Mouse (Mus musculus): ENCODE results near the gene Pls1. TPM values are rescaled to one million over a fixed set of nuclear protein-coding genes. Genes with fewer than 3 reads are reported as not detected.

Pls1 gene
- polyA plus RNA-seq, 1 experiment = 0.61 TPM

DNA sequence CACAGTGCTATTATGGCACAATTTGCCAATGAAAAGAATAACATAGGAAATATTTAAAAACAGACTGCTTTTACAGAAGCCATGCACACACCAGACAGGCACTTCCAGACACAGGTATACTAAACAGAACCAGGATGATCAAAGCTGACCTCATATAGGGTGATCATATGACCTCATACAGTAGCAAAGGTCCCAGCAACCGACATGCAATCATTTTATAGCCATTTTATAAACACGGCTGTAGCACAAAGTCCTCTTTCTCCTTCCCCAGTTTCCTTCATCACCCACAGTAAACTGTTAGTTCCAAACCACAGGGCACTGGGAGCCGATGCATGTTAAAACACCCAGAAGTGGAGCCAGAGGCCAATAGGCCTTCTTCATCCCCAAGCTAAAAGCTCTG, 5.7 kb downstream of the Pls1 start:
- Histone ChIP-seq H3K4me1 (ENCODE audit: control insufficient read depth, insufficient read depth, low read length) (no peaks in the 10 kb centered on the region), H3K27ac (ENCODE audit: insufficient read depth, low read length) (no peak overlapping the region), H3K4me3 (ENCODE audit: insufficient read depth, low read length) (no peak overlapping the region)
- no peak for TF ChIP-seq POLR2A (IDR thresholded peaks at IDR 0.05; ENCODE audit: low read depth, low read length)
- no peak for TF ChIP-seq CTCF (IDR thresholded peaks at IDR 0.05; ENCODE audit: borderline replicate concordance, insufficient read depth, low read length)

DNA sequence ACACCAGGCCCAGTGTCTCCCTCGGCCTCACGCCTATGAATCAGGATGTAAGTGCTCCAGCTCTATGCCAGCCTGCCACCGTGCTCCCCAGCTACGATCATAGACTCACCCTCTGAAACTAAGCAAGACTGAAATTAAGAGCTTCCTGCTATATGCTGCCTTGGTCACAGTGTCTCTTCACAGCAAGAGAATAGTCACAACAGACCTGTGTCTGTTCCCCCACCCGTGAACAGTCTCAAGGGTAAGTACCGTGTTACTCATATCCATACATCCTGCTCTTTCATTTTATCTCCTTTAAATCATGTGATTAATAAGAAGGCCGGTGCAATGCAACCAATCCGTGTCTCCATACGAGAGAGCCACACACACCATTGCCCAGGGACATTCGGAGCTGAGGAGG, 9.4 kb downstream of the Pls1 start:
- Histone ChIP-seq H3K4me1 (ENCODE audit: control insufficient read depth, insufficient read depth, low read length) (no peaks in the 10 kb centered on the region), H3K4me3 (ENCODE audit: insufficient read depth, low read length) (no peak overlapping the region), H3K27ac (ENCODE audit: insufficient read depth, low read length) (no peak overlapping the region)
- no peak for TF ChIP-seq POLR2A (IDR thresholded peaks at IDR 0.05; ENCODE audit: low read depth, low read length)
- TF ChIP-seq CTCF (IDR thresholded peaks at IDR 0.05; ENCODE audit: borderline replicate concordance, insufficient read depth, low read length) = no peak

- Histone ChIP-seq H3K27ac (ENCODE audit: insufficient read depth, low read length) (no peak overlapping the region), H3K4me1 (ENCODE audit: control insufficient read depth, insufficient read depth, low read length) (no peaks in the 10 kb centered on the region), H3K4me3 (ENCODE audit: insufficient read depth, low read length) (no peak overlapping the region)
- TF ChIP-seq CTCF (IDR thresholded peaks at IDR 0.05; ENCODE audit: borderline replicate concordance, insufficient read depth, low read length) (no peak), POLR2A (IDR thresholded peaks at IDR 0.05; ENCODE audit: low read depth, low read length) (no peak)
Measured at GRCm38 (mm10) chr9:95834799-95835198, 10.3 kb downstream of the Pls1 start.

- no peak overlapping the region for H3K27ac ChIP-seq (ENCODE audit: insufficient read depth, low read length)
- TF ChIP-seq CTCF (IDR thresholded peaks at IDR 0.05; ENCODE audit: borderline replicate concordance, insufficient read depth, low read length) (no peak), POLR2A (IDR thresholded peaks at IDR 0.05; ENCODE audit: low read depth, low read length) (no peak)
- H3K4me3 ChIP-seq (ENCODE audit: insufficient read depth, low read length) = no peak overlapping the region
- H3K4me1 ChIP-seq (ENCODE audit: control insufficient read depth, insufficient read depth, low read length) = no peaks in the 10 kb centered on the region
Measured at GRCm38 (mm10) chr9:95832758-95833157, 12.4 kb downstream of the Pls1 start.

DNA sequence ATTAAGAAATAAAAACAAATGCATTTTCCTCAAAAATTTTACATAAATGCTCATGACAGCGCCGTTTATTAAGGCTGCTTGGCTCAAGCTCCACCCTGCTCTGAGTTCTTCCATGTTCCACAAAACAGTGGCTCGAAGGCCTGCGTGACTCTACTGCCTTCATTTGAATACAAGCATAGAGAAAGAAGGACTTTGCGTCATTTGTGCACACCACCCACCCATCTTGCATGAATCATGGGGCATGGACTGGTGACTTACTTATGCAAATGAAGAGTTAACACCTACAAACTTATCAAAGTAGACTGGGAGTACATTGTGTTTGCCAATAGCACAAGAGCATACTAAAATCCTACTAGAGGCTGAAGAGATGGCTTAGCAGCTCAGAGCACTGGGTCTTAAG, 17.5 kb downstream of the Pls1 start:
- Histone ChIP-seq H3K27ac (ENCODE audit: insufficient read depth, low read length) (no peak overlapping the region), H3K4me3 (ENCODE audit: insufficient read depth, low read length) (no peak overlapping the region), H3K4me1 (ENCODE audit: control insufficient read depth, insufficient read depth, low read length) (no peaks in the 10 kb centered on the region)
- TF ChIP-seq POLR2A (IDR thresholded peaks at IDR 0.05; ENCODE audit: low read depth, low read length) (no peak), CTCF (IDR thresholded peaks at IDR 0.05; ENCODE audit: borderline replicate concordance, insufficient read depth, low read length) (no peak)

- TF ChIP-seq CTCF (IDR thresholded peaks at IDR 0.05; ENCODE audit: borderline replicate concordance, insufficient read depth, low read length) (no peak), POLR2A (IDR thresholded peaks at IDR 0.05; ENCODE audit: low read depth, low read length) (no peak)
- Histone ChIP-seq H3K4me1 (ENCODE audit: control insufficient read depth, insufficient read depth, low read length) (no peaks in the 10 kb centered on the region), H3K4me3 (ENCODE audit: insufficient read depth, low read length) (no peak overlapping the region), H3K27ac (ENCODE audit: insufficient read depth, low read length) (no peak overlapping the region)
Measured at GRCm38 (mm10) chr9:95822531-95822930, 22.6 kb downstream of the Pls1 start.

DNA sequence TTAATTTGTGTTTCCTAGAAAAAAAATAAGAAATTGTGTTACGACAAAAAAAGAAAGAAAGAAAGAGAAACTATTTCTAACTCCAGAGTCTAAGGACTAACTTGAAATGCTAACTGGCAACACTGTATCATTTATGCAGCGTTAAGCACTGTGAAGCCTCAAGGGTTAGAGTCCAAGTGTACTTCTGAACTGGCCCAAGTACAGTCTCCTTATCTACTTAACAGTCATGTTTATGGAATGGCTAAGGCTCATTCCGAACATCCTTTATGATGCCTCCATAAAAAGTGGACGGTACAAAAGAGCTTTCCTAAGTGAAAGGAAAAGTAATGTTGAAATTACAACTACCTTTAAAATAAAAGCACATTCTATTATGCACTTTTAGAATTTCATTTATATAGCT, 29.4 kb downstream of the Pls1 start:
- Histone ChIP-seq H3K4me1 (ENCODE audit: control insufficient read depth, insufficient read depth, low read length) (peaks cover 8% of the 10 kb centered on the region), H3K27ac (ENCODE audit: insufficient read depth, low read length) (no peak overlapping the region), H3K4me3 (ENCODE audit: insufficient read depth, low read length) (no peak overlapping the region)
- TF ChIP-seq CTCF (IDR thresholded peaks at IDR 0.05; ENCODE audit: borderline replicate concordance, insufficient read depth, low read length) = no peak
- no peak for TF ChIP-seq POLR2A (IDR thresholded peaks at IDR 0.05; ENCODE audit: low read depth, low read length)

GRCm38 (mm10) chr9:95815015-95815673, 30.0 kb downstream of the Pls1 start:
- Histone ChIP-seq H3K27ac (ENCODE audit: insufficient read depth, low read length) (no peak overlapping the region), H3K4me1 (ENCODE audit: control insufficient read depth, insufficient read depth, low read length) (peaks cover 8% of the 10 kb centered on the region), H3K4me3 (ENCODE audit: insufficient read depth, low read length) (no peak overlapping the region)
- TF ChIP-seq POLR2A (IDR thresholded peaks at IDR 0.05; ENCODE audit: low read depth, low read length) = no peak
- no peak for TF ChIP-seq CTCF (IDR thresholded peaks at IDR 0.05; ENCODE audit: borderline replicate concordance, insufficient read depth, low read length)

- no peak for TF ChIP-seq CTCF (IDR thresholded peaks at IDR 0.05; ENCODE audit: borderline replicate concordance, insufficient read depth, low read length)
- TF ChIP-seq POLR2A (IDR thresholded peaks at IDR 0.05; ENCODE audit: low read depth, low read length) = no peak
- peaks cover 8% of the 10 kb centered on the region for H3K4me1 ChIP-seq (ENCODE audit: control insufficient read depth, insufficient read depth, low read length)
- no peak overlapping the region for H3K4me3 ChIP-seq (ENCODE audit: insufficient read depth, low read length)
- H3K27ac ChIP-seq (ENCODE audit: insufficient read depth, low read length) = peak overlapping the region; percentile 88
Measured at GRCm38 (mm10) chr9:95813721-95814531, 31.2 kb downstream of the Pls1 start.

GRCm38 (mm10) chr9:95811817-95812216, 33.3 kb downstream of the Pls1 start:
- H3K27ac ChIP-seq (ENCODE audit: insufficient read depth, low read length) = no peak overlapping the region
- H3K4me3 ChIP-seq (ENCODE audit: insufficient read depth, low read length) = no peak overlapping the region
- TF ChIP-seq POLR2A (IDR thresholded peaks at IDR 0.05; ENCODE audit: low read depth, low read length) (no peak), CTCF (IDR thresholded peaks at IDR 0.05; ENCODE audit: borderline replicate concordance, insufficient read depth, low read length) (no peak)

More at GRCm38 (mm10) chr9:95811817-95812216, 33.3 kb downstream of the Pls1 start:
- H3K4me1 ChIP-seq (ENCODE audit: control insufficient read depth, insufficient read depth, low read length) = peaks cover 8% of the 10 kb centered on the region

Measured in embryonic fibroblast, embryonic 13.5 days (primary cell).